In the genomic region with DNA sequence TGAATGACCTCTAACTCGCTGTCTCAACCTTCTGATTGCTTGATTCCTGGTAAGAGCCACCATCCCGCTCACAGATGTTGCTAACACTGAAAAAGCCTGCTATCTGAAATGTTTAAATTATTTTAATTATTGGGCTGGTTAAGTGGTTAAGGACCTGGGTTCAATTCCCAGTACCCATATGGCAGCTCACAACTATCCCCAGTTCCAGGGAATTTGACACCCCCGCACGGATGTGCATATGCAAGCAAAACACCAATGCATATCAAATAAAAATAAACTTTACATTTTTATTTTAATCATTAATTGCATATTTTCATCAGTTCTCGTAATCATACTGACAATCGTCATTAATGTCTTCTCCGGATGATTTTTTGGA, we compare ENCODE assay signal across 8 mouse cellular contexts. TPM values are rescaled to one million over a fixed set of nuclear protein-coding genes. Genes with fewer than 3 reads are reported as not detected.
DNase-seq lines count a peak whose midpoint lies in the region; ATAC-seq and TF ChIP-seq lines count a peak whose summit lies in the region.

No protein-coding gene starts in this region.

- H3K27ac ChIP-seq in embryonic facial prominence, embryonic 11.5 days (replicated peaks; ENCODE audit: low read depth, low read length), result 0 out of 2 replicates have a peak overlapping the region, but pooled peaks have one; percentile 79
- H3K27ac ChIP-seq in hindbrain, embryonic 16.5 days (ENCODE audit: low read depth, low read length), result peak overlapping the region; percentile 94
- H3K27ac ChIP-seq in midbrain, postnatal 0 days (ENCODE audit: low read depth, low read length), result peak overlapping the region; percentile 91

- no peak for TF ChIP-seq CTCF in midbrain, postnatal 0 days (IDR thresholded peaks at IDR 0.05)

- peak; percentile 57 for ATAC-seq in embryonic facial prominence, embryonic 11.5 days (replicated peaks; ENCODE audit: insufficient number of reproducible peaks, low FRiP score, low TSS enrichment, low read depth)
- peak; percentile 67 for ATAC-seq in hindbrain, embryonic 16.5 days
- ATAC-seq in midbrain, postnatal 0 days (ENCODE audit: low FRiP score), result peak; percentile 52

- H3K4me2 ChIP-seq in embryonic facial prominence, embryonic 11.5 days (ENCODE audit: low read depth, low read length), result peak overlapping the region; percentile 0; the same call in 1 of the 2 replicates
- peak overlapping the region; percentile 49 for H3K4me2 ChIP-seq in hindbrain, embryonic 16.5 days (ENCODE audit: low read length)
- H3K4me2 ChIP-seq in midbrain, postnatal 0 days (ENCODE audit: low read depth, low read length, poor library complexity, severe bottlenecking), result peak overlapping the region; percentile 37

- peak overlapping the region; percentile 55 for H3K4me3 ChIP-seq in embryonic facial prominence, embryonic 11.5 days (ENCODE audit: low read depth, low read length)
- peak overlapping the region; percentile 86 for H3K4me3 ChIP-seq in hindbrain, embryonic 16.5 days (ENCODE audit: low read length)
- peak overlapping the region; percentile 77 for H3K4me3 ChIP-seq in midbrain, postnatal 0 days (ENCODE audit: low read depth, low read length)

- H3K9ac ChIP-seq in embryonic facial prominence, embryonic 11.5 days (replicated peaks; ENCODE audit: low read length), result peak overlapping the region; percentile 76
- no peak overlapping the region; the same call in 1 of the 2 replicates for H3K9ac ChIP-seq in hindbrain, embryonic 16.5 days (ENCODE audit: low read depth, low read length)
- H3K9ac ChIP-seq in midbrain, postnatal 0 days (replicated peaks; ENCODE audit: low read length, poor library complexity, severe bottlenecking), result no peak overlapping the region

- H3K27me3 ChIP-seq in embryonic facial prominence, embryonic 11.5 days (ENCODE audit: control insufficient read depth, insufficient read depth, low read length), result no peaks in the 10 kb centered on the region
- no peaks in the 10 kb centered on the region for H3K27me3 ChIP-seq in hindbrain, embryonic 16.5 days (replicated peaks; ENCODE audit: control insufficient read depth, insufficient read depth, low read length)
- H3K27me3 ChIP-seq in midbrain, postnatal 0 days (ENCODE audit: insufficient read depth, low read length), result no peaks in the 10 kb centered on the region

- no peaks in the 10 kb centered on the region for H3K9me3 ChIP-seq in embryonic facial prominence, embryonic 11.5 days (replicated peaks; ENCODE audit: control insufficient read depth, low read length)
- no peaks in the 10 kb centered on the region for H3K9me3 ChIP-seq in hindbrain, embryonic 16.5 days (ENCODE audit: control insufficient read depth, low read length)
- no peaks in the 10 kb centered on the region for H3K9me3 ChIP-seq in midbrain, postnatal 0 days (ENCODE audit: low read length)

- WGBS in embryonic facial prominence, embryonic 11.5 days, result 32% methylated on average over 7 of the region's 7 CpGs
- 40% methylated on average over 7 of the region's 7 CpGs for WGBS in hindbrain, embryonic 16.5 days
- 35% methylated on average over 7 of the region's 7 CpGs for WGBS in midbrain, postnatal 0 days

- H3K36me3 ChIP-seq in embryonic facial prominence, embryonic 11.5 days (replicated peaks; ENCODE audit: control insufficient read depth, insufficient read depth, low read depth, low read length), result no peaks in the 10 kb centered on the region
- 0 out of 2 replicates have a peak, but pooled peaks cover 3% of the 10 kb centered on the region for H3K36me3 ChIP-seq in hindbrain, embryonic 16.5 days (ENCODE audit: control insufficient read depth, insufficient read depth, low read length)
- H3K36me3 ChIP-seq in midbrain, postnatal 0 days (ENCODE audit: insufficient read depth, low read length), result no peaks in the 10 kb centered on the region

- intact Hi-C loops in gastrocnemius, postnatal 14 days (cut with DNase I; ENCODE audit: low total_unique reads), result no loop called here

- no peaks in the 10 kb centered on the region for H3K4me1 ChIP-seq in embryonic facial prominence, embryonic 11.5 days (ENCODE audit: control insufficient read depth, insufficient read depth, low read length)
- peaks cover 7% of the 10 kb centered on the region for H3K4me1 ChIP-seq in hindbrain, embryonic 16.5 days (ENCODE audit: control insufficient read depth, insufficient read depth, low read depth, low read length)
- peaks cover 2% of the 10 kb centered on the region; the same call in 1 of the 2 replicates for H3K4me1 ChIP-seq in midbrain, postnatal 0 days (ENCODE audit: insufficient read depth, low read length)

- DNase-seq in kidney, postnatal 10 days, result peak; percentile 15
- DNase-seq in kidney, postnatal 14 days, result no peak
- peak; percentile 2 for DNase-seq in embryonic facial prominence, embryonic 11.5 days (ENCODE audit: low spot score)
- DNase-seq in midbrain, postnatal 0 days (ENCODE audit: low spot score), result no peak
- DNase-seq in gastrocnemius, postnatal 14 days, result no peak
- no peak for DNase-seq in layer of hippocampus, postnatal 10 days (ENCODE audit: low spot score in 2 of 2)
- DNase-seq in thymus, postnatal 14 days, result no peak

RNA-seq across cellular contexts. Expression of a gene that starts 0.3 kb away (rescaled TPM):
- polyA plus RNA-seq in embryonic facial prominence, embryonic 11.5 days (2014; fragmentation: Nextera tagmentation; extraction: Ambion mirVana), result 56.8 and 64.1 TPM in 2 replicates
- polyA plus RNA-seq in hindbrain, embryonic 16.5 days (2015; fragmentation: Nextera tagmentation; extraction: Ambion mirVana), result 63.1 and 74.5 TPM in 2 replicates
- total RNA-seq in midbrain, postnatal 0 days (2014; rRNA removed), result 60.1 and 81.0 TPM in 2 replicates
- 60.9 and 62.7 TPM in 2 replicates for polyA plus RNA-seq in midbrain, postnatal 0 days (2015; fragmentation: Nextera tagmentation; extraction: Ambion mirVana)
- total RNA-seq in gastrocnemius, postnatal 14 days (2021), result 10 to 100 TPM; 20.8 to 22.6 TPM
- 10 to 100 TPM; 49.6 to 66.5 TPM for total RNA-seq in layer of hippocampus, postnatal 10 days (2021)

RNA-seq across cellular contexts. Expression of a gene that starts 0.4 kb away (rescaled TPM):
- 1.8 and 2.1 TPM in 2 replicates for polyA plus RNA-seq in embryonic facial prominence, embryonic 11.5 days (2014; fragmentation: Nextera tagmentation; extraction: Ambion mirVana)
- 0.85 and 1.3 TPM in 2 replicates for polyA plus RNA-seq in hindbrain, embryonic 16.5 days (2015; fragmentation: Nextera tagmentation; extraction: Ambion mirVana)
- total RNA-seq in midbrain, postnatal 0 days (2014; rRNA removed), result not detected in 2 replicates
- 0.52 TPM in 1 of 2 replicates, not detected in the other for polyA plus RNA-seq in midbrain, postnatal 0 days (2015; fragmentation: Nextera tagmentation; extraction: Ambion mirVana)
- not detected for total RNA-seq in gastrocnemius, postnatal 14 days (2021)
- total RNA-seq in layer of hippocampus, postnatal 10 days (2021), result under 1 TPM in 1 of 2 experiments, not detected in 1; 0.62 TPM

RNA-seq across cellular contexts. Expression of a gene that starts 6.4 kb away (rescaled TPM):
- polyA plus RNA-seq in embryonic facial prominence, embryonic 11.5 days (2014; fragmentation: Nextera tagmentation; extraction: Ambion mirVana), result not detected in 2 replicates
- not detected in 2 replicates for polyA plus RNA-seq in hindbrain, embryonic 16.5 days (2015; fragmentation: Nextera tagmentation; extraction: Ambion mirVana)
- not detected in 2 replicates for total RNA-seq in midbrain, postnatal 0 days (2014; rRNA removed)
- not detected in 2 replicates for polyA plus RNA-seq in midbrain, postnatal 0 days (2015; fragmentation: Nextera tagmentation; extraction: Ambion mirVana)
- total RNA-seq in gastrocnemius, postnatal 14 days (2021), result not detected
- total RNA-seq in layer of hippocampus, postnatal 10 days (2021), result not detected

RNA-seq across cellular contexts. Expression of a gene that starts 26.0 kb away (rescaled TPM):
- 15.6 and 18.2 TPM in 2 replicates for polyA plus RNA-seq in embryonic facial prominence, embryonic 11.5 days (2014; fragmentation: Nextera tagmentation; extraction: Ambion mirVana)
- 25.7 and 33.8 TPM in 2 replicates for polyA plus RNA-seq in hindbrain, embryonic 16.5 days (2015; fragmentation: Nextera tagmentation; extraction: Ambion mirVana)
- 30.0 and 33.0 TPM in 2 replicates for total RNA-seq in midbrain, postnatal 0 days (2014; rRNA removed)
- 12.4 and 13.7 TPM in 2 replicates for polyA plus RNA-seq in midbrain, postnatal 0 days (2015; fragmentation: Nextera tagmentation; extraction: Ambion mirVana)
- 10 to 100 TPM; 14.4 to 14.8 TPM for total RNA-seq in gastrocnemius, postnatal 14 days (2021)
- 10 to 100 TPM; 24.5 to 24.7 TPM for total RNA-seq in layer of hippocampus, postnatal 10 days (2021)

RNA-seq across cellular contexts. Expression of a gene that starts 41.0 kb away (rescaled TPM):
- polyA plus RNA-seq in embryonic facial prominence, embryonic 11.5 days (2014; fragmentation: Nextera tagmentation; extraction: Ambion mirVana), result 0.17 and 0.54 TPM in 2 replicates
- 19.5 and 22.1 TPM in 2 replicates for polyA plus RNA-seq in hindbrain, embryonic 16.5 days (2015; fragmentation: Nextera tagmentation; extraction: Ambion mirVana)
- total RNA-seq in midbrain, postnatal 0 days (2014; rRNA removed), result 30.6 and 34.9 TPM in 2 replicates
- 22.2 and 23.7 TPM in 2 replicates for polyA plus RNA-seq in midbrain, postnatal 0 days (2015; fragmentation: Nextera tagmentation; extraction: Ambion mirVana)
- not detected for total RNA-seq in gastrocnemius, postnatal 14 days (2021)
- total RNA-seq in layer of hippocampus, postnatal 10 days (2021), result 10 to 100 TPM; 13.1 to 13.8 TPM

Comparison
In these comparisons a context has a peak if more than half of its experiments do, and no peak if none do; other contexts are left out.
1. DNase-seq: peak in kidney, postnatal 10 days (single experiment) and embryonic facial prominence, embryonic 11.5 days (single experiment); none in kidney, postnatal 14 days (single experiment), midbrain, postnatal 0 days (single experiment), gastrocnemius, postnatal 14 days (single experiment), layer of hippocampus, postnatal 10 days (0 of 2) and thymus, postnatal 14 days (single experiment).
2. Peak in every context shown above with its lines, with median percentiles within 50 percentile points of each other: ATAC-seq, H3K27ac ChIP-seq, H3K4me2 ChIP-seq and H3K4me3 ChIP-seq.